Mouse (Mus musculus) layer of hippocampus, postnatal 10 days (tissue): Measurements from ENCODE around the gene Fkbp4. TPM values are rescaled to one million over a fixed set of nuclear protein-coding genes. Genes with fewer than 3 reads are reported as not detected.
"Not testable (repeated sequence)": the region's sequence is repeated elsewhere in the genome, so short reads cannot be mapped to it uniquely, and the experiment has no call there.

Experiments
- DNase-seq, 2 experiments: peaks; one replicate each; pipeline ENCODE4 v3.0.0; 2021; ENCODE audit warnings: low spot score in 2 of 2
- total RNA-seq, 2 experiments: library from RNA; stranded (reverse); gene quantifications; 2 replicates each; pipeline ENCODE4 v1.2.3; 2021

Gene Fkbp4
- total RNA-seq, 2 experiments from 2014 or later = 117 to 118 TPM

DNA sequence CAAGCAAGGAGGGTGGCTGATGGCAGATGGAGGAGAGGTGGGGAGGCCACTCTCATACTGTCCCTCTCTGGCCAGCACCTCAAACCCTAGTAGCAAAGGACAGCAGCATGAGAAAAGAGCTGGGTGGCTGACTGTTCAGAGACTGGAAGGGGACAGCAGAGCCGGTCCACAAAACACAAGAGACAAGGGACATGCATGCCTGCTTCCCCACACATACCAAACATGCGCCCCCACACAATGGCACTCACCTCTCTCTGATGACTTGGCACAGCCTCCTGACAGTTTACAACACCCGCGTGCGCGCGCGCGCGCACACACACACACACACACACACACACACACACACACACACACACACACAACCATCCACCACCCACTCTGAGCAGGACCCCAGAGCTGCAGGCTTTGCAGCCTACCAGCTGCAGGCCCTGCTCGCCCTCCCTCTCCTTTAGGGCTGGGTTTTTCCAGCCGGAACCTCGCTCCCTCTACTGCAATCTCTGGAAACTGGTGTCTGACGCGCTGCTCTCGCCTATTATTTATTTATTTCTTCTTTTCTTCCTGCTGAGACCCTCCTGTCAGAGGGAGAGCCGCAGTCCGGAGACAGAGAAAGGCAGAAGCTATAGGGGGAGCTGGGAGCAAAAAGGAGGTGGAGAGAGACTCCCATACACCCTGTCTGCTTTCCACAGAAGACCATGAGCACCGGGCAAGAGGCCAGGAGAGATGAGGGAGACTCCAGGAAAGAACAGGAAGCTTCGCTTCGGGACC, 38.9 kb downstream of the Fkbp4 start:
- DNase-seq = peak; percentile 43 to 55

DNA sequence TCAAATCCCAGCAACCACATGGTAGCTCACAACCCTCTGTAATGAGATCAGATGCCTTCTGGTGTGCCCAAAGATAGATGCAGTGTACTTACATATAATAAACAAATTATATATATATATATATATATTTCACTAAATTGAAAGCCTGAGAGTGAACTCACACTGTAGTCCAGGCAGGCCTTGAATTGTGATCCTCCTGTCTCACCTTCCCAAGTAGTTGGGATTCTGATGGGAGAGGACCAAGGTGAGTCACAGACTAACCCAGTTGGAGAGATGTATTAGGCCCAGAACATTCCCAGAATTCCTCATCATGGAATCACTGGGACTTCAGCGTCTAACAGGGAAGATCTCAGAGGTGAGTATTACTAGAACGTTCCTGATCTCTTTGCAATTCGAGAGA, 39.5 kb downstream of the Fkbp4 start, which contains the start of gene Nrip2:
Gene Nrip2, plus strand, starts transcription at position 301 of the 400 bp plus-strand sequence.
- DNase-seq = no peak

DNA sequence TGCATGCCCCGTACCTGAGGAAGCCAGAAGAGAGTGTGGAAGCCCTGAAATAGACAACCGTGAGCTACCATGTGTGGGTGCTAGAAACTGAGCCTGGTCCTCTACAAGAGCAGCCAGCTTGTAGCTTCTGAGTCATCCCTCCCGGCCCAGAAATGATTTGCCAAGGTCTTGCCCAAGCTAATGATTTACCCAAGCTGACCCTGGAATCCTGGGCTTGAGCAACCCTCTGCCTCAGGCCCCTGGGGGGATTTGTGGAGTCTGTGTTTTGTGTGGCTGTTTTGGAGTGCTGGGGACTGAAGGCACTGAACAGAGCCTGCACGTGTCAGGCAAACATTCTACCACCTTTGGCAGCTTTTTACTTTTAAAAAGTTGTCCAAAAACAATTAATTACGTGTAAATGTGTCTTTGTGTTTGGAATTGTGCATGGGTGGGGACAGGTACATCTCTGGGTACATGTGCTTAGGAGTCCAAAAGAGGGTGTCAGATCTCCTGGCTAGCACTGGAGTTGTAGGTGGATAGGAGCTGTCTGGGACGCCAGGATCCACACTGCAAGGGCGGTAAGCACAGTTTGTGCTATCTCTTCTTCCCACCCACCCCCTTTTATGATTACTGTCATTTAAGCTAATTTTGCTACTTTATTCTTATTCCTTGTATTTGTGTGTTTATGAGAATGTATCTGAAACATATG, 40.8 kb downstream of the Fkbp4 start:
- no peak for DNase-seq

DNA sequence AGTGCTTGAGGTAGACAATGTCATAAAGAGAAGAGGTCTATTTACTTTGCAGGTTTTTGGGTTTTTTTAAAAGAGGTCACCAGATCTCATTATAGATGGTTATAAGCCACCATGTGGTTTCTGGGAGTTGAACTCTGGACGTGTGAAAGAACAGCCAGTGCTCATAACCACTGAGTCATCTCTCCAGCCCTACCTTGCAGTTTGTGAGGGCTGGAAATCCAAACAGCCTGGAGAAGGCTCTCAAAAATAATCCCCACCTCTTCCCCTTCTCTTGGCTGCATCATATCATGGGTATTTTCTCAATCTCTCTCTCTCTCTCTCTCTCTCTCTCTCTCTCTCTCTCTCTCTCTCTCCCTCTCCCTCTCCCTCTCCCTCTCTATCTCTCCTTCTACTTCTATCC, 47.8 kb downstream of the Fkbp4 start:
- no peak for DNase-seq

DNA sequence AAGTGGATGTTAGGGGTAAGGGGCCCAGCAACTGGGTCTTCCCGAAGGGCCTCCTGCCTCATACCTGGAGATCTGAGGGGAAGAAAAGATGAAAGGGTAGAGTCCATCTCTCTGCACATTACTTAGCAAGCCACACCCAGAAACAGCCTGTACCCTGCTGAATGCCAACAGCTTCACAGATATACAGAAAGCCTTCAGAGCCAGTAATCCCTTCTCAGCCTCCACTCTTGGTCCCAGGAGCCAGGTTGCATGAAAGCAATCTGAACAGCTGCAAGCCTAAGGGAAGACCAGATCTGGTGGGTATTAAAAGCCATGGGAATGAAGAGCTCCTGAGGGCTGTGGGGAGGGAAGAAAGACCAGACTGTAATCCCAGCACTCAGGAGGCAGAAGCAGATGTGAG, 49.3 kb downstream of the Fkbp4 start:
- no peak for DNase-seq

DNA sequence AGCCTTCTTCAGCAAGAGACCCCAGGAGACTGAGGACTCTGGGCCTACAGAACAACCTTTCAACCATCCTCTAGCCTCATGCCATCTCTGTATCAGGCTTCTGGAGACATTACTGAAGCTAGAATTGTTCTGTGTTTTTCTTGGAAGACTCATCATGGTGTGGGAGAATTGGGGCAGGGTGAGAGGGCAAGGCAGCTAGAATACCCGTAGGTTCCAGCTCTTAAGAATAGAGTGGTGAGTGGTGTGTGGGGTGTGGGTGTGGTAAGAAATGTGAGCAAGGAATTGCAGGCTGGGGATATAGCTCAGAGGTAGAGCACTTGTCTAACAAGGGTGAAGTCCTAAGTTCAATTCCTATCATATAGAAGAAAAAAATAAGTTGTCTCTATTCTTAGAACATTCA, 53.5 kb downstream of the Fkbp4 start:
- no peak for DNase-seq

DNA sequence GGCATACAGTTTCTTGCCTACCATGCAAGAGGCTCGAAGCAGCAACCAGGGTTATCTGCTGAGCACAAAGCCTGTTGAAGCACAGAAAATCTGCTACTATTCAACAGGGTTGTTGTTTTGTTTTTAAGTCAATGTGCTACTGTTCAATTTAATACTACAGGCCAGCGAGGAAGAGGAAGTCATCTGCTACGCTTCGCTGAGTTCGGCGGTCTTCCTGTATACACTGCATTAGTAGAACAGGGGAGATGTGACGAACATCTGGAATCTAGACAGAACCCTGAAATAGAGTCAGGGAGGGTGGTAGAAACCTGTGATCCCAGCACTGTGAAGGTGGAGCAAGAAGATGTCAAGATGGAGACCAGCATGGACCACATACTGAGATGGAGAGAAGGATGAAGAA, 54.7 kb downstream of the Fkbp4 start:
- DNase-seq = no peak

DNA sequence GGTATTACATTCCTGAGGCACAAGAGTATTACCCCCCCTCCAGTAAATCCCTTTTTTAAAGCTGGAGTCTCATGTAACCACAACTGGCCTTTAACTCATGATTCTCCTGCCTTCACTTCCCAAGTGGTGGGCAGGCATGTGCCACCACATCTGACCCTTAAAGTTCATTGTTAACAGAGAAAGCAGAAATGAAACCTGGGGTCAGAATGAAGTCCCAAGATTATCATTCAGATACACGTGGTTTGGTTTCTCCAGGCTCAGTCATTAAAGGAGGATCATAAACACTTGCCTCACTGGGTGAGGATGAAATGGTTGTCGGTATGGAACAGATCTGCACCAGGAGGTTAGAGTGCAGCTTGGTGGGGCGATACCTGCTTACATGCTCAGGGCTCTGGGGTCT, 57.2 kb downstream of the Fkbp4 start:
- no peak for DNase-seq

DNA sequence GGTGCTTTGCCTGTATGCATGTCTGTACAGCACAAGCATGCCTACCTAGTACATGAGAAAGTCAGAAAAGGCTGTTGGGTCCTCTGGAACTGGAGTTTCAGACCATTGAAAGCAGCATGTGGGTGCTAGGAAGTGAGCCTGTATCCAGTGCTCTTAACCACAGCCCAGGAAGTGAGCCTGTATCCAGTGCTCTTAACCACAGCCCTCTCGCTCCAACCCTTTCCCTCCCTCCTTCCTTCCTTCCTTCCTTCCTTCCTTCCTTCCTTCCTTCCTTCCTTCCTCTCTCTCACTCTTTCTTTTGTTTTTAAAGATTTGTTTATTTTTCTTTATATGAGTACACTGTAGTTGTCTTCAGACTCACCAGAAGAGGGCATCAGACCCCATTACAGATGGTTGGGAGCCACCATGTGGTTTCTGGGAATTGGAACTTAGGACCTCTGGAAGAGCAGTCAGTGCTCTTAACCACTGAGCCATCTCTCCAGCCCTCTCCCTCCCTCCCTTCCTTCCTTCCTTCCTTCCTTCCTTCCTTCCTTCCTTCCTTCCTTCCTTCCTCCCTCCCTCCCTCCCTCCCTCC, 57.8 kb downstream of the Fkbp4 start:
- DNase-seq = not testable (repeated sequence)

Other genes with a start within 250 kb of the Fkbp4 start
- under 1 TPM; 0.82 to 0.91 TPM for gene Tead4, start 137.9 kb downstream of the Fkbp4 start, total RNA-seq
- 10 to 100 TPM; 23.2 to 24.2 TPM for gene Tulp3, start 82.8 kb downstream of the Fkbp4 start, total RNA-seq
- gene Rhno1, start 75.8 kb downstream of the Fkbp4 start, total RNA-seq = 10 to 100 TPM; 21.8 to 22.6 TPM
- gene Foxm1, start 75.7 kb downstream of the Fkbp4 start, total RNA-seq = 1 to 10 TPM; 5.8 to 7.9 TPM
- gene Tex52, start 63.2 kb downstream of the Fkbp4 start, total RNA-seq = not detected
- gene Gm44596, start 63.2 kb downstream of the Fkbp4 start, total RNA-seq = 1 to 10 TPM in 1 of 2 experiments, not detected in 1; 1.3 TPM
- 1 to 10 TPM; 5.2 to 5.3 TPM for gene Nrip2, start 39.4 kb downstream of the Fkbp4 start, total RNA-seq
- 10 to 100 TPM; 21.9 to 23.8 TPM for gene Itfg2, start 13.7 kb downstream of the Fkbp4 start, total RNA-seq
- gene Pzp, start 88.0 kb upstream of the Fkbp4 start, total RNA-seq = not detected
- gene A2ml1, start 142.9 kb upstream of the Fkbp4 start, total RNA-seq = 10 to 100 TPM in 1 of 2 experiments, 1 to 10 TPM in 1; 7.6 to 12.8 TPM
- not detected for gene Klrb1a, start 184.9 kb upstream of the Fkbp4 start, total RNA-seq
- not detected for gene Clec2h, start 223.7 kb upstream of the Fkbp4 start, total RNA-seq